Mouse (Mus musculus) brain, embryonic 14.5 days (tissue): ENCODE measurements around the gene Orai3. TPM values are rescaled to one million over a fixed set of nuclear protein-coding genes. Genes with fewer than 3 reads are reported as not detected.

Source experiments
- DNase-seq: peaks from one replicate; pipeline ENCODE4 v3.0.0-alpha.2; 2011; ENCODE audit warnings: low read depth
- CTCF ChIP-seq: fragments of 200-500 bp; IDR thresholded peaks from 2 replicates; pipeline ENCODE4 v1.5.1; 2012; ENCODE audit warnings: inconsistent platforms, mild to moderate bottlenecking, moderate library complexity, borderline replicate concordance; ENCODE audit not compliant: insufficient read depth, insufficient read length; ENCODE audit errors: extremely low read depth
- POLR2A ChIP-seq: fragments of 200-500 bp; IDR thresholded peaks from 2 replicates; pipeline ENCODE4 v1.6.1; 2012; ENCODE audit warnings: mild to moderate bottlenecking, inconsistent platforms, borderline replicate concordance; ENCODE audit not compliant: poor library complexity, insufficient read depth, insufficient read length, severe bottlenecking; ENCODE audit errors: extremely low read depth
- polyA plus RNA-seq: library from polyadenylated mRNA; depleted of rRNA; stranded (reverse); fragments of >200 nt; gene quantifications from 2 replicates; pipeline ENCODE4 v1.2.3, GENCODE M21; 2012

The Orai3 gene
- polyA plus RNA-seq, 1 experiment = 11.2 TPM

GRCm38 (mm10) chr7:127776878-127777473 lies 7.4 kb downstream of the Orai3 start:
- peak; percentile 43 for TF ChIP-seq POLR2A
- no peak for TF ChIP-seq CTCF
- peak; percentile 99 for DNase-seq

- TF ChIP-seq CTCF (no peak), POLR2A (peak; percentile 34; the same call in 1 of the 2 replicates)
- peak; percentile 69 for DNase-seq
These were observed 8.1 kb downstream of the Orai3 start for GRCm38 (mm10) chr7:127777474-127778266.

GRCm38 (mm10) chr7:127778350-127778749 lies 8.7 kb downstream of the Orai3 start:
- TF ChIP-seq CTCF (no peak), POLR2A (no peak)
- DNase-seq = no peak

DNA sequence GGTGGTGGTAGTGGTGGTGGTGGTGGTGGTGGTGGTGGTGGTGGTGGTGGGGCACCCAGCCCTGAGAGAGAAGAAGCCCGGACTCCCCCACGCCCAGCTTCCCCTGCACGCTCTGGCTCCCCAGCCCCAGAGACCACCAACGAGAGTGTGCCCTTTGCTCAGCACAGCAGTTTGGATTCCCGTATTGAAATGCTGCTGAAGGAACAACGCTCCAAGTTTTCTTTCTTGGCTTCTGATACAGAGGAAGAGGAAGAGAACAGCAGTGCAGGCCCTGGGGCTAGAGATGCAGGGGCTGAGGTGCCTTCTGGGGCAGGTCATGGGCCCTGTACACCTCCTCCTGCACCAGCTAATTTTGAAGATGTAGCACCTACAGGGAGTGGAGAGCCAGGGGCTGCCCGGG lies 15.7 kb downstream of the Orai3 start, which contains the start of gene Gm49388:
Gm49388 (plus strand) TSS at position 301 of the 400 bp plus-strand sequence.
- DNase-seq = no peak
- no peak for TF ChIP-seq POLR2A
- no peak for TF ChIP-seq CTCF

DNA sequence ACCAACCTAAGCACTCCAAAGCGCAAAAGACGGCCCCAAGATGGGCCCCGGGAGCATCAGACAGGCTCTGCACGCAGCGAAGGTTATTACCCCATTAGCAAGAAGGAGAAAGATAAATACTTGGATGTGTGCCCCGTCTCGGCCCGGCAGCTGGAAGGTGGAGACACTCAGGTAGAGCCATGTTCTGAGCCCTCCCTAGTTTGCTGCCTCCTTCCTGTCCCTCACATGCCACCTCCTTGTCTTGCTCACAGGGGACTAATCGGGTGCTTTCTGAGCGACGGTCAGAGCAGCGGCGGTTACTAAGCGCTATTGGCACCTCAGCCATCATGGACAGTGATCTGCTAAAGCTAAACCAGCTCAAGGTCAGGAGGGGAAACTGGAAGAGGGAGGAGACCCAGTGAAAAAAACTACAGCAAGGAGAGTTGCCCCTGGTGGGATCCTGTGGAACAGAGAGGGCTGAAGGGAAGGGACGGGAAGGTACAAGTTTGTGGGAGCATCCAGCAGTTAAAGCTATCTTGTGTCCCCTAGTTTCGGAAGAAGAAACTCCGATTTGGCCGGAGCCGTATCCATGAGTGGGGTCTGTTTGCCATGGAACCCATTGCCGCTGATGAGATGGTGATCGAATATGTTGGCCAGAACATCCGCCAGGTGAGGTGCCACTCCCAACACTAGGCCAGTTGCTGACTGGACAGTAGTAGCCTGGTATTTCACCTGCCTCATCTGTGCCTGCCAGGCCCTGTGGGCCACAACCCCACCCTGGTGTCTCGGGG lies 27.6 kb downstream of the Orai3 start:
- TF ChIP-seq POLR2A = no peak
- TF ChIP-seq CTCF = no peak
- DNase-seq = no peak

- no peak for TF ChIP-seq CTCF
- no peak for TF ChIP-seq POLR2A
- DNase-seq = no peak
These were observed 29.0 kb downstream of the Orai3 start for GRCm38 (mm10) chr7:127798591-127798990.

DNA sequence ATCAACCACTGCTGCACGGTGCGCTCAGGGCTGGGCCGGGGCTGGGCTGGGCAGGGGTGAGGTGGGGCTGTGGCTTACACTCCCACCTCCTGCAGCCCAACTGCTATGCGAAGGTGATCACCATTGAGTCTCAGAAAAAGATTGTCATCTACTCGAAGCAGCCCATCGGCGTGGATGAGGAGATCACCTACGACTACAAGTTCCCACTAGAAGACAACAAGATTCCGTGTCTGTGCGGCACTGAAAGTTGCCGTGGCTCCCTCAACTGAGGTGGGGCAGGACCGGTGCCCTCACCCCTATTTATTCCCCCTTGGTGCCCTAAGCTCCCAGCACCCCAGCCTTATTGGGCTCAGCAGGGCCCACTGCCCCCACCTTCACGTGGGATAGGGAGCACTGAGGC lies 29.6 kb downstream of the Orai3 start:
- no peak for DNase-seq
- TF ChIP-seq CTCF (no peak), POLR2A (no peak)

DNA sequence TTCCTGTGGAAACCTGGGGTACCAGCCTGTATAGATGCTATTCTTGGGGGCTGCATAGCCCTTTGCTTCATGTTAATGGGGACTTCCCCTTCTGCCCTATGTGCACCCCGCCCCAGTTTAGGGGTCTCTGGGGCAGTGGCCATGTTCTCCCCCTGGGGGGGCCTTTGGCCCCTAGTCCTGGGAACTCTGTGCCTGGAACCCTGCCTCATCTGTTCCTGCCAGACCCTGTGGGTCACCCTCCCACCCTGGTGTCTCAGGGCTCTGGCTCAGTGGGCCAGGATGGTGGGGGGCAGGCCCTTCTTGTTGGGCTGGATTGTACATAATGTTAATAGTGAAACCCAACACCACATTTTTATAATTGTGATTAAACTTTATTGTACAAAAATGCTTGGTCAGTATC lies 30.1 kb downstream of the Orai3 start:
- no peak for TF ChIP-seq CTCF
- no peak for TF ChIP-seq POLR2A
- no peak for DNase-seq

DNA sequence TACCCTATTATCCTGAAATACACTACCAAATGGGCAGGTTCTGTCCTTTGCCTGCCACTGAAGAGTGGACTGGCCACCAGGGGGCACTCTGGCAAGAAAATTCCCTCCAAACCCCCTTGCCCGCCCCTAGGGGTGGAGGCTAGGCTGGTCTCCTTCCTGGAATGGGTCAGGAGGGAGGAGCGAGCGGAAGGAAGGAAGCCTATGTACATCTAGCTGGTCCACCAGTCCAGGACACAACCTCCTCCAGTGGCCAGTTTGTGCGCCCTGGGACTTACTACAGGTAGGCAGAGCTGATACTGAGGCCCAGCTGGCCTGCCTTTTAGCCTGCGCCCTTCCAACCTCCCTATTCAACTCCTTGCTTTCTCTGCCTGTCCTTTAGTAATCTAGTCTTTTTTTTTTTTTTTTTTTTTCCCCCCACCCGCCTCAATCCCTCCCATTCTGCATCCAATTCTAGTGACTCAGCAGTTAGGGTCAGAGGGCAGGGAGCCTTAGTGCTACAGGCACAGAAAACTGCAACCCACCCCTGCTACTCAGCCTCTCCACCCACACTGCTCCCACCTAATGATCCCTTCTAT lies 30.9 kb downstream of the Orai3 start, which contains the start of gene Hsd3b7:
Hsd3b7 (plus strand) TSS at position 170 of the 575 bp plus-strand sequence.
- TF ChIP-seq POLR2A = no peak
- peak; percentile 96 for TF ChIP-seq CTCF
- DNase-seq = peak; percentile 90

- DNase-seq = no peak
- no peak for TF ChIP-seq POLR2A
- no peak for TF ChIP-seq CTCF
These were observed 31.5 kb downstream of the Orai3 start for GRCm38 (mm10) chr7:127801010-127801621.

GRCm38 (mm10) chr7:127802313-127802712 lies 32.7 kb downstream of the Orai3 start:
- TF ChIP-seq POLR2A (no peak), CTCF (no peak)
- DNase-seq = no peak

DNA sequence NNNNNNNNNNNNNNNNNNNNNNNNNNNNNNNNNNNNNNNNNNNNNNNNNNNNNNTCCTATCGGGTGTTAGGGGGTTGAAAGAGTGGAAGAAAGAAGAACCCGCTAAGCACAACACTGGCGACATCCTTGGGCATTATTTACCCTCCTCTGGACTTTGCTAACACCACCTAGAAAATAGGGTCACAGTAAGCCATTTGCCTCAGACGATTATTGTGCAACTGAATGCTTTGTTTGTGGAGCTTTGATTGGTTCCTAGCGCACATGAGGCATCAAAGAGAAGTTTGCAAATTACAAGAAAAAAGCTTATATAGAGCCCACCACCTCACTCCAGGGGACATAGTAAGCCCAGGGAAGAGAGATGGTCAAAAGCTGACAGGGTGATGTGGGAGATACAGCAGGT lies 39.2 kb downstream of the Orai3 start:
- no peak for TF ChIP-seq CTCF
- DNase-seq = no peak
